Mouse (Mus musculus) heart, postnatal 0 days (tissue): ENCODE results near the gene Ywhaq.

Experiments used
- CTCF ChIP-seq: IDR thresholded peaks from 2 replicates; pipeline ENCODE4 v1.5.1; 2016; ENCODE audit warnings: antibody characterized with exemption, control low read depth, low read depth
- EP300 ChIP-seq: IDR thresholded peaks from 2 replicates; pipeline ENCODE4 v1.6.1; 2016; ENCODE audit warnings: antibody characterized with exemption, low read depth

DNA sequence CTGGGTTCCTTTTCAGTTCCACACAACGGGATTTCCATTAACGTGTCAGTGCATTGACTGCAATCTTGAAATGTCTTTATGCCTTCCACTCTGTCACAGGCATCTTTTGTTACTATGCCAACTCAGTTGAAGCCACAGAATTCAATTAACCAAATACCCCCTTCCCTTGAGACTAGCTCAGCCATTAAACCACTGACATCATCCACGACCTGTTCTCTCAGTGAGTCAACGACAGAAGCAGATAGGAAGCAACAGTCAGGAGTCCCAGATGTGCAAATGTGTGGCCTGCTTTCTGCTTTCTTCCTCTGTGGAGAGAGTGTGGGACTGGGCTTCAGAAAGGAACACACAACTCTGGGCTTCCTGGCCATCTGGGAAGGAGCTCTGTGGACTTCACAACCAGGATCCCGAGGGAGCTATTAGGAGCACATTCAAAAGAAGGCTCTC is 46.0 kb upstream of the Ywhaq start:
- TF ChIP-seq CTCF (no peak), EP300 (no peak)
